Mouse (Mus musculus) spleen, adult 2 months (tissue): ENCODE results near the gene Gli1. TPM values are rescaled to one million over a fixed set of nuclear protein-coding genes. Genes with fewer than 3 reads are reported as not detected.

Source experiments
- DNase-seq, 2 experiments: peaks; one replicate each; pipeline versions ENCODE4 v3.0.0 to v3.0.0-alpha.2; 2012 to 2021; ENCODE audit warnings: low spot score in 2 of 2, low read depth in 1 of 2
- H3K27ac ChIP-seq: fragments of 200-500 bp; 2 replicates; pipeline ENCODE4 v1.5.1; 2012; ENCODE audit warnings: low read length, inconsistent platforms; ENCODE audit not compliant: insufficient read depth
- H3K27me3 ChIP-seq: fragments of 200-500 bp; 2 replicates; pipeline ENCODE4 v1.6.1; 2012; ENCODE audit warnings: mild to moderate bottlenecking, moderate library complexity, low read length, inconsistent platforms; ENCODE audit not compliant: control insufficient read depth, insufficient read depth
- H3K36me3 ChIP-seq: fragments of 200-500 bp; 2 replicates; pipeline ENCODE4 v1.6.1; 2012; ENCODE audit warnings: mild to moderate bottlenecking, low read length, inconsistent platforms; ENCODE audit not compliant: control insufficient read depth, insufficient read depth
- H3K4me1 ChIP-seq: fragments of 200-500 bp; 2 replicates; pipeline ENCODE4 v1.6.1; 2011; ENCODE audit warnings: inconsistent platforms; ENCODE audit not compliant: control insufficient read depth, insufficient read depth, insufficient read length
- H3K4me3 ChIP-seq: fragments of 200-500 bp; 2 replicates; pipeline ENCODE4 v1.5.1; 2011; ENCODE audit warnings: mild to moderate bottlenecking, inconsistent platforms; ENCODE audit not compliant: insufficient read depth, insufficient read length; ENCODE audit errors: extremely low read depth
- CTCF ChIP-seq: fragments of 200-500 bp; IDR thresholded peaks from 2 replicates; pipeline ENCODE4 v1.5.1; 2011; ENCODE audit warnings: mild to moderate bottlenecking, inconsistent platforms; ENCODE audit not compliant: insufficient read depth, insufficient read length, insufficient replicate concordance; ENCODE audit errors: extremely low read depth
- POLR2A ChIP-seq: fragments of 200-500 bp; IDR thresholded peaks from 2 replicates; pipeline ENCODE4 v1.6.1; 2011; ENCODE audit warnings: low read depth, low read length, inconsistent platforms
- WGBS: fragments of 180-500 bp; shearing (Covaris S2); methylation state at CpG from one replicate; pipeline ENCODE4 v1.1.7; 2018; 5-methylcytosine and 5-hydroxymethylcytosine counted together
- polyA plus RNA-seq: library from polyadenylated mRNA; depleted of rRNA; stranded (reverse); fragments of >200 nt; gene quantifications from 2 replicates; pipeline ENCODE4 v1.2.3, GENCODE M21; 2012

Gli1 gene
- polyA plus RNA-seq, 1 experiment: 0.42 TPM

DNA sequence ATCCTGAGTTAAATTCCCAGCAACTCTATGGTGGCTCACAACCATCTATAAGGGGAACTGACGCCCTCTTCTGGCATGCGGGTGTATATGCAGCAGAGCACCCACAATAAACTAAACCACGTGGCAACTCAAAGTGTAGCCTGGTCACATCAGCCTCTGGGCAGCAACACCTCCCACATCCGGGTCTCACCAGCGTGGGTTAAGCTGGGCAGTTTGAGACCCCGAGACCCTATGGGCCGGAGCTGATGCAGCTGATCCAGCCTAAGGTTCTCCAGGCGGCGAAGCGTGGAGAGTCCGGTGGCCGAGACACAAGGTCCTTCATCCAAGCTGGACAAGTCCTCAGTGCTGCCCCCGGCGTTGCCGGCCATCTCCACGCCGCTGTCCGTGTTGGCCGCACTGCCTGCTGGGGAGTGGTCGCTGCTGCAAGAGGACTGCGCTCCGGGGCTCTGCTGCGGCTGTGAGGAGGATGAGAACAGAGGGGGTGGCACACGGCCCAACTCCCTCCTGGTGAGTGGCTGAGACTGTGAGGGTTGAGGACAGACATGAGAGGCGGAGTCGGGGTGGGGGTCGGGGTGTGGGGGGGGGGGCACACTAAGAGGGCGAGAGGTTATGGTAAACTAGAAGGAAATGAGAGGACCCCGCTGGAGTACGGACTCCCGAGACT lies 9.4 kb downstream of the Gli1 start:
- 56% methylated on average over 31 of the region's 31 CpGs for WGBS
- no peak for DNase-seq
- TF ChIP-seq POLR2A: no peak
- no peak for TF ChIP-seq CTCF
- no peaks in the 10 kb centered on the region for H3K27me3 ChIP-seq
- no peaks in the 10 kb centered on the region for H3K4me1 ChIP-seq
- H3K36me3 ChIP-seq: peaks cover 21% of the 10 kb centered on the region
- no peak overlapping the region for H3K4me3 ChIP-seq
- H3K27ac ChIP-seq: no peak overlapping the region

DNA sequence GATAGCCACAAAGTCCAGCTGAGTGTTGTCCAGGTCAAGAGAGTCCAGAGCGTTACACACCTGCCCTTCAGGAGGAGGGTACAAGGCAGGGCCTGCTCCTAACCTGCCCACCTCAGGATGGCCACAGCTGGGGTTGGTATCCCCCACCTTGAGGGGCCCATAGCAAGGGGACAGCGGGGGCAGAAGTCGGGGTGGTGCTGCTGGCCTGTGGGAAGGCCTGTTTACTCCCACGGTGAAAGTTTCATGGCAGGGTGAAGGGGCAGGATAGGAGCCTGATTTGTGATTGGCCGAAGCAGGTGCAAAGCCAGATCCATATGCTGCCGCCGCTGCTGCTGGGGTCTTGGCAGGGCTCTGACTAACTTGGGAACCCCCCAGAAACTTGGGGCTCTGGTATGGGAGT lies 11.6 kb downstream of the Gli1 start:
- no peaks in the 10 kb centered on the region for H3K27me3 ChIP-seq
- WGBS: 84% methylated on average over 7 of the region's 7 CpGs
- H3K4me3 ChIP-seq: no peak overlapping the region
- H3K36me3 ChIP-seq: peaks cover 33% of the 10 kb centered on the region
- DNase-seq: no peak
- peaks cover 12% of the 10 kb centered on the region for H3K4me1 ChIP-seq
- H3K27ac ChIP-seq: no peak overlapping the region
- TF ChIP-seq CTCF (no peak), POLR2A (no peak)

DNA sequence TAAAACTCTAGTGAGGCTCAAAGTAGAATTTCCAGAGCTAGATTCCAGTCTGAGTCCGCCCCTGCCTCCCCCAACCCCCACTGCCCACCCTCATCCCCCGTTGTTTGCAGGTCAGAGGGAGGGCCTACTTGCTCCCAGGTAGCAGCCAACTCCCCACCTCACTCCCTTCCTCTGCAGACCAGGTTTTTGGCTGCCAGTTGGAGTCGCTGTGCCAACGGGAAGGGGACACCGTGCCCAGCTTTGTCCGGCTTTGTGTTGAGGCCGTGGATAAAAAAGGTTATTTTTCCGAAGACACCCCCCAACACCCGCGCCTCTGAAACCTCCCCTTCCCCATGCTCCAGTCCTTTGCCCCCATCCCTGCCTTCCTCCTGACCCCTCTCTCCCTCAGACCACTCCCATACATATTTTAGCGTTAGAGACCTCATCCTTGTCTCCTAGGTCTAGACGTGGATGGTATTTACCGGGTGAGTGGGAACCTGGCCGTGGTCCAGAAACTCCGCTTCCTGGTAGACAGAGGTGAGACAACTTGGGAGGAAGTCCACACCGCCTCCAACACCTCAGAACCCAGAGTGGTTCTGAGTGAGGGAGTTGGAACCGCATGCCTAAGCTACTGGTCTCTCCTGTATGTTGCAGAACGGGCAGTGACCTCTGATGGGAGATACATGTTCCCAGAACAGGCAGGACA lies 14.2 kb downstream of the Gli1 start:
- DNase-seq: no peak
- no peak overlapping the region for H3K4me3 ChIP-seq
- H3K27me3 ChIP-seq: no peaks in the 10 kb centered on the region
- WGBS: 84% methylated on average over 18 of the region's 18 CpGs
- no peak for TF ChIP-seq POLR2A
- no peak for TF ChIP-seq CTCF
- H3K27ac ChIP-seq: no peak overlapping the region
- H3K4me1 ChIP-seq: peaks cover 21% of the 10 kb centered on the region
- H3K36me3 ChIP-seq: peaks cover 33% of the 10 kb centered on the region

DNA sequence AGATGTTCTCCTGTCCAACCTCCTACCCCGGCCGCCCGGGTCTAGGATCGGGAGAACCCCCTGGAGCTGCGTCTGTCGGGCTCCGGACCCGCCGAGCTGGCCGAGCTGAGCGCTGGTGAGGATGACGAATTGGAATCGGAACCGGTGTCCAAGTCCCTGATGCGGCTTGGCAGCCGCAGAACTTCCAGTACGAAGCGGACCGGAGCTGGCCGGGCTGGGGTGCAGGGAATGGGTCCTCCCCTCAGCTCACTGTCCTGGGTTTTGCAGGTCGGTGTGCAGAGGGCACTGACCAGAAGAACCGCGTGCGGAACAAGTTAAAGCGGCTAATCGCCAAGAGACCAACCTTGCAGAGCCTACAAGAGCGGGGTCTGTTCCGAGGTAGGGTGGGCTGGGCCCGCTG lies 14.9 kb downstream of the Gli1 start:
- Histone ChIP-seq H3K4me1 (peaks cover 28% of the 10 kb centered on the region), H3K27ac (no peak overlapping the region; the same call in 1 of the 2 replicates), H3K4me3 (no peak overlapping the region; the same call in 1 of the 2 replicates), H3K36me3 (peaks cover 33% of the 10 kb centered on the region), H3K27me3 (no peaks in the 10 kb centered on the region)
- no peak for TF ChIP-seq CTCF
- no peak for TF ChIP-seq POLR2A
- no peak for DNase-seq
- WGBS: 84% methylated on average over 29 of the region's 29 CpGs

DNA sequence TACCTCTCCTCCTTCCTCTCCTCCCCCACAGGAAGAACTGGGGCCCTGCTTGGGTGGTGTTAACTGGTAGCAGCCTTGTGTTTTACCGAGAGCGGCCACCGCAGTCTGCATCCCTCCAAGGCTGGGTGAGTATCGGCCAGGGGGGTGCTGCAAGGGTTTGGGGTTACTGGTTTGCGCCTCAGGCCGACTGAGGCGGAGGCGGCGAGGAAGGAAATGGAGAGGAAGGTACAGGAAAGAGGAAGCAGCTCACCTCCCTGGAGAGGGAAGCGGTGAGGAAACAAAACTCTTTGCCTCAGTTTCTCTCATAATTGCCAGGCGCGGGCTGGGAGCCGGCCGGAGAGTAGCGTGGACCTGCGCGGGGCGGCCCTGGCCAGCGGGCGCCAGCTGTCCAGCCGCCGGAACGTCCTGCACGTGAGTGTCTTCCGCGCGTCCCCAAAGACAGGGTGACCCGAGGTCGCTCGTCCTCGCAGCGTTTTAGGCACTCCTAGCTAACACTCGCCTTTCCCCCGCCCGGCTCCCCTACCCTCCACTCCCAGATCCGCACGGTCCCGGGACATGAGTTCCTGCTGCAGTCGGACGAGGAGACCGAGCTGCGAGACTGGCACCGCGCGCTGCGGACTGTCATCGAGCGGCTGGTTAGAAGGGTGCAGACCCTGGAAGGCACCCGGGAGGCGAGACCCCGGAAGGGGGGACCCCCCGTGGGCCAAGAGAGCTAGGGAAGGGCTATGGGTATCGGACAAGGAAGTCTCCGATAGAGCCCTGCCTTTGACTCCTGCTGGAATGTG lies 15.6 kb downstream of the Gli1 start:
- peak overlapping the region; percentile 50 for H3K27ac ChIP-seq
- peak overlapping the region; percentile 38 for H3K4me3 ChIP-seq
- TF ChIP-seq CTCF (no peak), POLR2A (no peak)
- peak in 1 of 2 experiments; percentile 45 for DNase-seq
- no peaks in the 10 kb centered on the region for H3K27me3 ChIP-seq
- H3K4me1 ChIP-seq: peaks cover 33% of the 10 kb centered on the region
- 36% methylated on average over 54 of the region's 54 CpGs for WGBS
- H3K36me3 ChIP-seq: peaks cover 33% of the 10 kb centered on the region

DNA sequence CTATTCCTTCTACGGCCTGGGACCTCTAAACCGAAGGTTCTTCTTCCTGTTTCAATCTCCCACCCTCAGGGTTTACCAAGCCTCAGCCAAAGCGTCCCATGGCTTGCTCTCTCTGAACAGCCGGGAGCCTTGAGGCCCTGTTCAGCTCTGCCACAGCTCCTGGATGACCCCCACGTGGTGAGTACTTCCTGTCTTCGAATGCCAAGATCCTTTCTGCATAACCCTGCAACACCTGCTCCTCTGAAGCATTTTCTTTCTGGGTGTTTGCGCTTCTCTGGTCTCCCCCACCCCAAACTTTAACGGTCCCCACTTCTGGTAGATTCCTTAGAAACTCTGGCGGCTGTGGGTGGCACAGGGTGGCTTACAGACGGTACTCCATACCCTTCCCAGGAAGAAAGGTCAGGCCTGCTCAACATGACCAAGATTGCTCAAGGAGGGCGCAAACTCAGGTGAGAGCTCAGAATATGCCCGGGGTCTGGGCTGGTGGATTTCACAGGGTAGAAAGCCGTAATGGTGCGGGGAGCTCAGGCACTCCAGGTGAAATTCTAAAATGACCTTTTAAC lies 16.2 kb downstream of the Gli1 start:
- peak overlapping the region; percentile 50 for H3K27ac ChIP-seq
- DNase-seq: no peak
- no peak for TF ChIP-seq CTCF
- TF ChIP-seq POLR2A: no peak
- peaks cover 40% of the 10 kb centered on the region for H3K4me1 ChIP-seq
- H3K27me3 ChIP-seq: no peaks in the 10 kb centered on the region
- peaks cover 33% of the 10 kb centered on the region for H3K36me3 ChIP-seq
- 15% methylated on average over 14 of the region's 14 CpGs for whole genome bisulfite sequencing
- H3K4me3 ChIP-seq: peak overlapping the region; percentile 38
